Mouse (Mus musculus): ENCODE data around the gene Nup214. TPM values are rescaled to one million over a fixed set of nuclear protein-coding genes. Genes with fewer than 3 reads are reported as not detected.
A peak's percentile ranks its signal among the peaks of the same experiment; 100 is the strongest.

Nup214 gene
- polyA plus RNA-seq, 1 experiment = 47.0 TPM

GRCm38 (mm10) chr2:32084111-32084871 lies 110.1 kb downstream of the Nup214 start, which contains the start of gene Fam78a:
Fam78a (minus strand) TSS chr2:32084857.
- Histone ChIP-seq H3K27ac (ENCODE audit: insufficient read depth, low read length) (no peak within 1 kb of the TSS), H3K4me3 (replicated peaks; ENCODE audit: insufficient read depth, low read depth, low read length) (peak within 1 kb of the TSS; percentile 59), H3K4me1 (ENCODE audit: control insufficient read depth, insufficient read depth, low read length) (0 out of 2 replicates have a peak, but pooled peaks cover 3% of the 10 kb centered on the region), H3K27me3 (ENCODE audit: control insufficient read depth, insufficient read depth, low read length) (no peaks in the 10 kb centered on the region)
- no peak for TF ChIP-seq POLR2A (IDR thresholded peaks at IDR 0.05; ENCODE audit: borderline replicate concordance, insufficient read depth, low read length)
- TF ChIP-seq CTCF (IDR thresholded peaks at IDR 0.05; ENCODE audit: borderline replicate concordance, insufficient read depth, low read depth, low read length) = no peak
- DNase-seq = peak; percentile 46 to 60
- WGBS = 1% methylated on average over 68 of the region's 68 CpGs

DNA sequence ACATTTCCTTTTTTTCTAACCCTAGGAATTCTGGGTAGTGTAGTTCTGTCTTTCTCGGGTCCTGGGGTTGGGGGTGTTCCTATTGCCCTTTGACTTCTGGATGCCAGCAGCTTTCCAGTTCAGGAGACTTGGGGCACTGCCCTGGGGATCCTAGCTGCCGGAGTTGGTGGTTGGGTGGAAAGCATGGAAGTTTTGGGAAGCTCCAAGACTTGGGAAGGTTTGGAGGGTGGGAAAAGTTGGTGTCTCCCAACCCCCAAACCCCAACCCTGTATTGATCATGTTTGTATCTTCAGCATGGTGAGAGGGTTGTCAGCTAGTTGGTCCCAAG lies 110.6 kb downstream of the Nup214 start:
- TF ChIP-seq CTCF (IDR thresholded peaks at IDR 0.05; ENCODE audit: borderline replicate concordance, insufficient read depth, low read depth, low read length) (no peak), POLR2A (IDR thresholded peaks at IDR 0.05; ENCODE audit: borderline replicate concordance, insufficient read depth, low read length) (no peak)
- Histone ChIP-seq H3K27ac (ENCODE audit: insufficient read depth, low read length) (no peak overlapping the region), H3K4me1 (ENCODE audit: control insufficient read depth, insufficient read depth, low read length) (0 out of 2 replicates have a peak, but pooled peaks cover 3% of the 10 kb centered on the region), H3K4me3 (replicated peaks; ENCODE audit: insufficient read depth, low read depth, low read length) (peak overlapping the region; percentile 59), H3K27me3 (ENCODE audit: control insufficient read depth, insufficient read depth, low read length) (no peaks in the 10 kb centered on the region)
- no peak for DNase-seq
- WGBS = 26% methylated on average over 2 of the region's 2 CpGs

GRCm38 (mm10) chr2:32085231-32085630 lies 111.0 kb downstream of the Nup214 start:
- TF ChIP-seq POLR2A (IDR thresholded peaks at IDR 0.05; ENCODE audit: borderline replicate concordance, insufficient read depth, low read length) (no peak), CTCF (IDR thresholded peaks at IDR 0.05; ENCODE audit: borderline replicate concordance, insufficient read depth, low read depth, low read length) (no peak)
- Histone ChIP-seq H3K4me3 (replicated peaks; ENCODE audit: insufficient read depth, low read depth, low read length) (no peak overlapping the region), H3K27ac (ENCODE audit: insufficient read depth, low read length) (no peak overlapping the region), H3K4me1 (ENCODE audit: control insufficient read depth, insufficient read depth, low read length) (0 out of 2 replicates have a peak, but pooled peaks cover 3% of the 10 kb centered on the region), H3K27me3 (ENCODE audit: control insufficient read depth, insufficient read depth, low read length) (no peaks in the 10 kb centered on the region)
- 76% methylated on average over 2 of the region's 2 CpGs for WGBS
- DNase-seq = no peak

- DNase-seq = no peak
- Histone ChIP-seq H3K27ac (ENCODE audit: insufficient read depth, low read length) (no peak overlapping the region), H3K4me1 (ENCODE audit: control insufficient read depth, insufficient read depth, low read length) (0 out of 2 replicates have a peak, but pooled peaks cover 3% of the 10 kb centered on the region), H3K27me3 (ENCODE audit: control insufficient read depth, insufficient read depth, low read length) (no peaks in the 10 kb centered on the region), H3K4me3 (replicated peaks; ENCODE audit: insufficient read depth, low read depth, low read length) (no peak overlapping the region)
- WGBS = 75% methylated on average over 4 of the region's 4 CpGs
- TF ChIP-seq POLR2A (IDR thresholded peaks at IDR 0.05; ENCODE audit: borderline replicate concordance, insufficient read depth, low read length) = no peak
- TF ChIP-seq CTCF (IDR thresholded peaks at IDR 0.05; ENCODE audit: borderline replicate concordance, insufficient read depth, low read depth, low read length) = no peak
Observed at GRCm38 (mm10) chr2:32087606-32088005, 113.4 kb downstream of the Nup214 start.

GRCm38 (mm10) chr2:32088372-32088981 lies 114.2 kb downstream of the Nup214 start:
- H3K27ac ChIP-seq (ENCODE audit: insufficient read depth, low read length) = no peak overlapping the region
- H3K27me3 ChIP-seq (ENCODE audit: control insufficient read depth, insufficient read depth, low read length) = no peaks in the 10 kb centered on the region
- TF ChIP-seq CTCF (IDR thresholded peaks at IDR 0.05; ENCODE audit: borderline replicate concordance, insufficient read depth, low read depth, low read length) = no peak
- TF ChIP-seq POLR2A (IDR thresholded peaks at IDR 0.05; ENCODE audit: borderline replicate concordance, insufficient read depth, low read length) = no peak
- 0 out of 2 replicates have a peak, but pooled peaks cover 3% of the 10 kb centered on the region for H3K4me1 ChIP-seq (ENCODE audit: control insufficient read depth, insufficient read depth, low read length)
- WGBS = 7% methylated on average over 35 of the region's 35 CpGs
- no peak for DNase-seq
- peak overlapping the region; percentile 9 for H3K4me3 ChIP-seq (replicated peaks; ENCODE audit: insufficient read depth, low read depth, low read length)

- H3K27me3 ChIP-seq (ENCODE audit: control insufficient read depth, insufficient read depth, low read length) = no peaks in the 10 kb centered on the region
- DNase-seq = no peak
- 91% methylated on average over 3 of the region's 3 CpGs for WGBS
- H3K4me3 ChIP-seq (replicated peaks; ENCODE audit: insufficient read depth, low read depth, low read length) = no peak overlapping the region
- TF ChIP-seq POLR2A (IDR thresholded peaks at IDR 0.05; ENCODE audit: borderline replicate concordance, insufficient read depth, low read length) = no peak
- no peak for TF ChIP-seq CTCF (IDR thresholded peaks at IDR 0.05; ENCODE audit: borderline replicate concordance, insufficient read depth, low read depth, low read length)
- H3K27ac ChIP-seq (ENCODE audit: insufficient read depth, low read length) = no peak overlapping the region
- 0 out of 2 replicates have a peak, but pooled peaks cover 3% of the 10 kb centered on the region for H3K4me1 ChIP-seq (ENCODE audit: control insufficient read depth, insufficient read depth, low read length)
Observed at GRCm38 (mm10) chr2:32089606-32090005, 115.4 kb downstream of the Nup214 start.

DNA sequence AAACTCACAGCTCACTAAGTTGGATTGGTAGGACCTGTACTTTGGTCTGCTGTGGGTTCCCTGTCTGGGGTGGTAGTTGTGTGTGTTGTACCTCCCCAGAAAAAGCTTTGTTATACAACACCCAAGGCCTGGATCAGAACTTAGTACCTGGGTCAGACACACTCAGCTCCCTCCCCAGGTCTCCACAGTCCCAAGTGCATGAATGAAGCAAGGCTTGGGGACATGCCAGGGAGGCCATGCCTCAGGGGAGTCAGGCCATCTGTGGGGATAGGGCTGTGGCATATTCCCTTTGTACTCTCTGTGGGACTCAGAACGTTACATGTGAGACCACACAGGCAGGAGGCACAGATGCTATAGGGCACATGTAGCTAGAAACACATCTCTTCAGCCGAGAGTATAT lies 115.9 kb downstream of the Nup214 start:
- no peaks in the 10 kb centered on the region for H3K27me3 ChIP-seq (ENCODE audit: control insufficient read depth, insufficient read depth, low read length)
- 52% methylated on average over 2 of the region's 2 CpGs for WGBS
- TF ChIP-seq CTCF (IDR thresholded peaks at IDR 0.05; ENCODE audit: borderline replicate concordance, insufficient read depth, low read depth, low read length) (no peak), POLR2A (IDR thresholded peaks at IDR 0.05; ENCODE audit: borderline replicate concordance, insufficient read depth, low read length) (no peak)

More for the DNA sequence above, 115.9 kb downstream of the Nup214 start:
- no peak overlapping the region for H3K27ac ChIP-seq (ENCODE audit: insufficient read depth, low read length)
- no peak for DNase-seq
- H3K4me3 ChIP-seq (replicated peaks; ENCODE audit: insufficient read depth, low read depth, low read length) = no peak overlapping the region
- 0 out of 2 replicates have a peak, but pooled peaks cover 3% of the 10 kb centered on the region for H3K4me1 ChIP-seq (ENCODE audit: control insufficient read depth, insufficient read depth, low read length)
